Mouse (Mus musculus): Measurements from ENCODE around the gene Mef2d.

Mef2d gene

DNA sequence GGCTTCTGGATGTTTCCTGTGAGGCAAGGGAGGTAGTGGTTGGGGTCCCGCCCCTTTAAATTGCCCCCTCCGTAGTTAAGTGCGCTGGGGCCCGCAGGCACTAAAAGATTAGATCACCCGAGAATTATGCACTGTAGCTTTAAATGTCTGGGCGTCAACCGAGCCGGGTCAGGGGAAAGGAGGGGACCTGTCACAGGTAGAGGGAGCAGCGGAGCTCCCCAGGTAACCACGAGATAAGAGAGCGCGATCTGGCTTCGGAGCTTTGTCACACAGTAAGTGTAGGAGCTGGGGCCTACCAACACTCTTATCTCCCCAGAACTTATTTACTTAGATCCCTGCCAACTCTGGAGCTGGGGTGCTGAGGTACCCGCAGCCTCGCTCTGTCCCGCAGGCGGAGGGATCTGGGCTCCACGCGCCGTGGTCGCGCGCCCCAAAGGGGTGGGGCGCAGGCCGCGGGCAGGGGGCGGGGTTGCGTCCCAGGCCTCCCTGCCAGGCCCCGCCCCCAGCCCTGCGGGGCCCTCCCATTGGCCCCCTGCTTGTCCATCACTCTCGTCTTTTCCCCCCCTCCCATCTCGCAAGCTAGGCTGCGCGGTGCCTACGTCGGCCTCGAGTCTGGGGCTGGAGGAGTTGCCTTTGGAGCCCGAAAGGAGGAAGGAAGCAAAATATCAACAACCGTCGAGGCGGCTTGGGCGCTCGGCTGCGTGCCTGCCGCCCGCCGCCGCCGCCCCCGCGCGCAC lies at the start of gene Mef2d:
TSS of gene Mef2d (plus strand) at position 586 of the 737 bp plus-strand sequence.
- DNase-seq (ENCODE audit: low spot score), result peak; percentile 90

DNA sequence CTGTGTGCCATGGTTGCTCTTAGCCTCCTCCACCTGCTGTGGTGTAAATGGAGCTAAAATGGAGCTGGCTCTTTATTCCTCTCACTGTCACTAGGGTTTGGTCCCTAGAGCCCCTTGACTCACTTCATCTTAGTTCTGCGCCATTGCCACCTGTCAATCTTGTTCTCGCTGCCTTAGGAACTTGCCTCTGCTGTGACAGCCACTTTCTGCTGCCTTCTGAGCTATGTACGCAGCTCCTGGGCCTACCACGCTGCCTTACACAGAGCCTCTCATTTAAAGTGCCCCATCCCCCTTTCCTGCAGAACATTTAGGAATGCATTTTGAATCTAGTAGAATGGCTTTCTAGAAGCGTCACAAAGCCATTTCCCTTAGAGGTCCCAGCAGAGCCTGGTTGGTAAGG lies 48.0 kb upstream of the Mef2d start:
- DNase-seq (ENCODE audit: low spot score), result no peak

- DNase-seq (ENCODE audit: low spot score), result no peak
Observed at GRCm38 (mm10) chr3:88097666-88098065, 44.5 kb upstream of the Mef2d start.

DNA sequence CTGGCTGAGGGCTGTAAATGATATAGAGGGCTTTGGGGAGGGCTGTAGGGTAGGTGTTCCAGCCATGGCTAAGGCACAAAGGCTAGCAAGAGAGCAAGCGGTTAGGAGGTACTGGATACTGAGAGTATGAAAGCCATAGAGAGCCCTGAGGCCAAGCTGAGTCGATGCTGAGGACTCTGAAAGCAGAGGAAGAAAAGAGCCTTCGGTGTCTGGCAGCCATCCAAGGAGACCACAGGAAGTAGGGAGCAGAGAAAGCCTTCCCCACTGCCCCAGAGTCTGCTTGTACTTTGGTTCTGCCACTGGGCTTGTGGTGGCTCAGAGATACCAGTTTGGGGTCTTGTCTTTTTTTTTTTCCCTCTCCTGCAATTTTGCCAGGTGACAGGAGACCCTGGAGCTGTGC lies 41.9 kb upstream of the Mef2d start:
- no peak for DNase-seq (ENCODE audit: low spot score)

DNA sequence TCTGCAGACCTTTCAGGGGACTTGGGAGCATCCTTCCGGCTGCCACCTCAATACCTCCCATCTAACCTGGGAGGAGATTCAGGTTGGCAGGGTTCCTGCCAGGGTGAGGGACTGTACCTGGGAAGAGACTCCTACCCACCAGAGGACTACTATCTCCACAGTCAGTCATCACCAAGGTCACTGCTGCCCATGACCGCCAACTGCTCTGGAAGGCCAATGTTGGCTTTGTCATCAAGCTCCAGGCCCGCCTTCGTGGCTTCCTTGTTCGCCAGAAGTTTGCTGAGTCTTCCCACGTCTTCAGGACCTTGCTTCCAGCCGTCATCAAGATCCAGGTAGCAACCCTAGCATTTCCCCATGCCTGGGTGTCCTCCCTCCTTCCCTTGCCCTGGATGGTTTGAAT lies 40.4 kb upstream of the Mef2d start:
- no peak for DNase-seq (ENCODE audit: low spot score)

DNA sequence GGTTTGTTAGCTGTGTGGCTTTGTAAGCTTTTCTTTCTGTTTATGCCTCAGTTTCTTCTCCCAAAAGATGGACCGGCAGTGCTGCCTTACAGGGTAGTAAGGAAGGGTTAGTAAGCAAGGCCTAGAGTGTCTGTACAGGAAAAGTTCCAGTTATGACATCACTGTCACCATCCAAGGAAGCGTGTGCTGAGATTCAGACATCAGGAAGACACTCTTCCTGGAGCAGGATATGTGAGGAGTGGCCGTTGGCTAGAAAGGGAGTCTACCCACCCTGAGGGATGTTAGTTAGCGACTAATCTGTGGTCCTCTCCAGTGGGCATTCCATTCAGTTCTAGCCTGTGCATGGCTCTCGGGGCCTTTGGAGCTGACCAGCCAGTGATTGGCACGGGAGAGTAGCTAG lies 40.0 kb upstream of the Mef2d start:
- DNase-seq (ENCODE audit: low spot score), result no peak

DNA sequence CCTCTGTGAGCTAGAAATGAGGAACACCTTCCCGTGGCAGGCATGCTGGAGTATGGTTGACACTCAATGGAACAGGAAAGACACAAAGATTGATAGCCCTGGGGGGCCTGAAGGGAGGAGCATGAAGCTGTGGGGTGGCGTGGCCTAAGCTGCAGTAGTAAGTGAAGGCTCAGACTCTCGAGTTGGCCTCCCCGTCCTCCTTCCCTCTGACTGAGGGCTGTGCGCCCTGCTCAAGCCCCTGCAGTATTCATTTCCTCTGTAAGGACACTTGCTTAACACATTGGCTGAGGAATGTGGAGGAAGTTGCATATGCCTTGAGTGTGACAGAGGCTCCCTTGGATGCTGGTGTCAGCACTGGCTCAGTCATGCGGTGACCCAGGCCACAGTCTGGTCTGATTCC lies 39.6 kb upstream of the Mef2d start:
- no peak for DNase-seq (ENCODE audit: low spot score)

- no peak for DNase-seq (ENCODE audit: low spot score)
Observed at GRCm38 (mm10) chr3:88106126-88106525, 36.0 kb upstream of the Mef2d start.

DNA sequence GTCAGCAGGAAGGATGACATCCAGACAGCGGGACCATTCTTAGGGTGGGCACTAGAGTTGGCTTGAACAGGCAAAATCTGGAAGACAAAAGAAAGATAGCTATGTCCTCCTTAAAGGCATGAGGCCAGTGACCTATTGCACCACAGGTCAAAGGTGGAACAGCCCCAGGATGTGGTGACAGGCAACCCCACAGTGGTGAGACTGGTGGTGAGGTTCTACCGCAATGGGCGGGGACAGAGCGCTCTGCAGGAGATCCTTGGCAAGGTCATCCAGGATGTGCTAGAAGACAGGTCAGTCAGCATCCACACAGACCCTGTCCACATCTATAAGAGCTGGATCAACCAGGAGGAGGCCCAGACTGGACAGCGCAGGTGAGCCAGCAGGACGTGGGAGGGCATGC lies 33.0 kb upstream of the Mef2d start:
- no peak for DNase-seq (ENCODE audit: low spot score)

- DNase-seq (ENCODE audit: low spot score), result no peak
Observed at GRCm38 (mm10) chr3:88114396-88114795, 27.8 kb upstream of the Mef2d start.

GRCm38 (mm10) chr3:88120117-88120651 lies 22.0 kb upstream of the Mef2d start:
- DNase-seq (ENCODE audit: low spot score), result no peak

- DNase-seq (ENCODE audit: low spot score), result no peak
Observed at GRCm38 (mm10) chr3:88121164-88122131, 20.7 kb upstream of the Mef2d start.

GRCm38 (mm10) chr3:88125195-88125594 lies 17.0 kb upstream of the Mef2d start:
- no peak for DNase-seq (ENCODE audit: low spot score)

GRCm38 (mm10) chr3:88126181-88126580 lies 16.0 kb upstream of the Mef2d start:
- no peak for DNase-seq (ENCODE audit: low spot score)

- no peak for DNase-seq (ENCODE audit: low spot score)
Observed at GRCm38 (mm10) chr3:88127636-88128035, 14.5 kb upstream of the Mef2d start.

DNA sequence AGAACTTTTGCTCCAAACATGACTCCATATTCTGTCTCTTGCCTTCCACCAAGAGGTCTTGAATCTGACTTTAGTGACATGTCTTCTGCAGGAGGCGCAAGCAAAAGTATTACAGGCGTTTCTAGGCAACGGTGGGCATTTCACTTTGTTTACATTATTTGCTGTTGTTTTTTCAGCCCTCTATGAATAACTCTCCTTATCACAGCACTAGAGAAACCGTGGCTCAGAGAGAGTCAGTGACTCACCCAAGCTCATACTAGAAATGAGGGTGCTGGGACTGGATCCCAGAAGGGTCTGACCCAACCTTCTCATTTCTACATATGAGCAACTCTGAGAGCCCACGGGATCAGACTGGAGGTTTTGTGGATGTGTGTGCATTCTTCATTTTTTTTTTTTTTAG lies 14.1 kb upstream of the Mef2d start:
- DNase-seq (ENCODE audit: low spot score), result no peak

- no peak for DNase-seq (ENCODE audit: low spot score)
Observed at GRCm38 (mm10) chr3:88129006-88129405, 13.2 kb upstream of the Mef2d start.

DNA sequence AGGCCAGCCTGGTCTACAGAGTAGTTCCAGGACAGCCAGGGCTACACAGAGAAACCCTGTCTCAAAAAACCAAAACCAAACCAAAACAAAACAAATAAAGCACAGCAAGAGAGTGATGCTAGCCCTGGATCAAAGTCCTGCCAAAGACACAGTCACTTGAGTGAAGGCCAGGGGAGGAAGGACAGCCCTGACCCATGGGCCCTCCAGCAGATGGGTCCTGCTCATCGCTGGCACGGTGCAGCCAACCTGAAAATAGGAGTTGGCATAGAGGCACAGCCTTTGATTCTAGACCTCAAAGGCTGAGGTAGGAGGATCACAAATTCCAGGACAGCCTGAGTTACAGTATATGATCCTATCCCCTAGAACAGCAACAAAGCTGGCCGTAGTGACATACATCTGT lies 11.1 kb upstream of the Mef2d start:
- DNase-seq (ENCODE audit: low spot score), result no peak

GRCm38 (mm10) chr3:88132492-88132891 lies 9.7 kb upstream of the Mef2d start:
- no peak for DNase-seq (ENCODE audit: low spot score)

DNA sequence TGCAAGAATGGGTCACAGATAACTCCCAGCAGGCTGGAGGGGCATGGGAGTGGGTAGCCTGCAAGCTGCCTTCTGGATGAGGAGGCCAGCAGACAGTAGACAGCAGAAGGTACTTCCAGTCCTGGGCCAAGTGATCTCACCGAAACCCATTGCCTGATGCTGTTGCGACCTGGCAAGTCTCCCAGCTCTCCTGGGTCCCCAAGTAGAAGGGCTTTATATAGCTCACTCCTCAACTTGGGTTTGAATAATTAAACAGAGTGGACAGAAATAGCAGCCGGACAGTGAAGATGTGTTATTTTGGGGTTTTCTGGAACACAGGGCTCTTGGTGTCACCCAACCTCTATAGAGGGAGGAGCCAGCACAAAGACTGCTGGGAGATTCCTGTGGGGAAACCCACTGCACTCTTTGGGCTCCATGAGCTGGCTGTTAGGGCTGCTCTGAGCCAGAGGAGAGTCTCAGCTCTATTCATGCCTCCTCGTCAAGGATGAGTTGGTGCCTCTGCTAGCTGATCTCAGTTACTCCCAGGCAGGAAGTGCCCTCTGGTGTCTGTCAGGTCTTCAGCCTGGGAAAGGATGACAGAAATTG lies 8.9 kb upstream of the Mef2d start:
- DNase-seq (ENCODE audit: low spot score), result no peak

GRCm38 (mm10) chr3:88136346-88136745 lies 5.8 kb upstream of the Mef2d start:
- no peak for DNase-seq (ENCODE audit: low spot score)

DNA sequence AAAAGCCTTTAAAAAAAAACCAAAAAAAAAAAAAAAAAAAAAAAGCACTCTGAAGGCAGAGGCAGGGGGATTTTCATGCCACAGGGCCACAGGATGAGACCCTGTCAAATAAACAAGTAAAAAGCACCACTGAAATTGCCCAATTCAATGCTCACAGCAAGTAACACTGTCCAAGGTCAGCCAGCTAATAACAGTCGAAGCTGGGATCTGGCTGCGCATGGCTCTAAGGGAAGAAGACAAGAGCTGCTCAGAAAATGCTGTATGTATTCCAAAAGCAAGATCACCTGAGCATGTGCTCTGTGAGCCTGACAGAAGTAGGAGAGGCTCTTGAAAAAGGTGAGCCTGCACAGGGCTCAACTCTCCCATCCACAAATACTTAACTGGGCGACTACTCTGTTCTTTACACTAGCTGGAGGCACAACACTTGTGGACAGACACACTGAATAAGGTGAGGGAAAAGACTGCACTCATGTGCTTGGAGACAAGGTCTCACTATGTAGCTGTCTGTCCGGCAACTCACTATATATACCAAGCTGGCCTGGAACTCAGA lies 5.2 kb upstream of the Mef2d start:
- DNase-seq (ENCODE audit: low spot score), result no peak

Measured in ovary, postnatal 14 days (tissue).